Mouse (Mus musculus) kidney, adult 2 months (tissue): ENCODE measurements around the gene Lrtm2.

Experiments used
- CTCF ChIP-seq: fragments of 200-500 bp; conservative IDR thresholded peaks from 2 replicates; pipeline ENCODE4 v1.5.1; 2011; ENCODE audit warnings: low read depth, mild to moderate bottlenecking, control low read depth, low read length, moderate library complexity, mixed read lengths; ENCODE audit not compliant: insufficient read depth, insufficient read length
- POLR2A ChIP-seq: fragments of 200-500 bp; IDR thresholded peaks from one replicate; pipeline ENCODE4 v1.6.1; 2011; ENCODE audit warnings: low read depth, low read length, control low read depth

- TF ChIP-seq CTCF (no peak), POLR2A (no peak)
Measured at GRCm38 (mm10) chr6:119373000-119373705, 42.6 kb upstream of the Lrtm2 start.
